Mouse (Mus musculus) forebrain, embryonic 15.5 days (tissue): ENCODE measurements around the gene Gna12. TPM values are rescaled to one million over a fixed set of nuclear protein-coding genes. Genes with fewer than 3 reads are reported as not detected.
A peak's percentile ranks its signal among the peaks of the same experiment; 100 is the strongest.

Experiments used
- ATAC-seq: fragments of 200-750 bp; cut with Nextera tagmentation; replicated peaks from 2 replicates; pipeline ENCODE4 v1.8.0; 2017; ENCODE audit warnings: mild to moderate bottlenecking, moderate TSS enrichment, moderate library complexity
- H3K27ac ChIP-seq: fragments of 300-500 bp; sonication (generic); replicated peaks from 2 replicates; pipeline ENCODE4 v1.5.1; 2015; ENCODE audit warnings: mild to moderate bottlenecking, inconsistent platforms
- H3K27me3 ChIP-seq: fragments of 300-500 bp; sonication (generic); 2 replicates; pipeline ENCODE4 v1.6.1; 2015; ENCODE audit warnings: inconsistent platforms
- H3K36me3 ChIP-seq: fragments of 300-500 bp; sonication (generic); 2 replicates; pipeline ENCODE4 v1.6.1; 2015; ENCODE audit warnings: mild to moderate bottlenecking, inconsistent platforms
- H3K4me1 ChIP-seq: fragments of 300-500 bp; sonication (generic); 2 replicates; pipeline ENCODE4 v1.6.1; 2015; ENCODE audit warnings: inconsistent platforms
- H3K4me2 ChIP-seq: fragments of 300-500 bp; sonication (generic); replicated peaks from 2 replicates; pipeline ENCODE4 v1.6.1; 2015; ENCODE audit warnings: mild to moderate bottlenecking, inconsistent platforms
- H3K4me3 ChIP-seq: fragments of 300-500 bp; sonication (generic); 2 replicates; pipeline ENCODE4 v1.5.1; 2015; ENCODE audit warnings: mild to moderate bottlenecking, inconsistent platforms
- H3K9ac ChIP-seq: fragments of 300-500 bp; sonication (generic); replicated peaks from 2 replicates; pipeline ENCODE4 v1.6.1; 2015; ENCODE audit warnings: mild to moderate bottlenecking, inconsistent platforms
- H3K9me3 ChIP-seq: fragments of 300-500 bp; sonication (generic); 2 replicates; pipeline ENCODE4 v1.6.1; 2016; ENCODE audit warnings: inconsistent platforms
- WGBS: fragments of 180-500 bp; shearing (Covaris S2); methylation state at CpG from one replicate; pipeline ENCODE4 v1.1.7; 2015; ENCODE audit warnings: mixed read lengths; 5-methylcytosine and 5-hydroxymethylcytosine counted together
- polyA plus RNA-seq: library from polyadenylated mRNA; unstranded; fragments of >200 nt; fragmentation: Nextera tagmentation; extraction: Ambion mirVana; gene quantifications from 2 replicates; pipeline ENCODE4 v1.2.1, GENCODE M21; 2015

Gna12 gene
- polyA plus RNA-seq = 26.3 and 65.4 TPM in 2 replicates

GRCm38 (mm10) chr5:140830314-140831063 is at the start of gene Gna12:
Gene Gna12 (minus strand): TSS chr5:140830431.
- H3K9ac ChIP-seq = peak within 1 kb of the TSS; percentile 81
- no peaks in the 10 kb centered on the region for H3K27me3 ChIP-seq
- peak within 1 kb of the TSS; percentile 79 for H3K27ac ChIP-seq
- ATAC-seq = peak; percentile 99
- H3K36me3 ChIP-seq = 0 out of 2 replicates have a peak, but pooled peaks cover 4% of the 10 kb centered on the region
- H3K4me1 ChIP-seq = peaks cover 41% of the 10 kb centered on the region
- no peaks in the 10 kb centered on the region for H3K9me3 ChIP-seq
- H3K4me3 ChIP-seq = peak within 1 kb of the TSS; percentile 79
- under 1% methylated on average over 45 of the region's 49 CpGs for WGBS
- H3K4me2 ChIP-seq = peak within 1 kb of the TSS; percentile 87

DNA sequence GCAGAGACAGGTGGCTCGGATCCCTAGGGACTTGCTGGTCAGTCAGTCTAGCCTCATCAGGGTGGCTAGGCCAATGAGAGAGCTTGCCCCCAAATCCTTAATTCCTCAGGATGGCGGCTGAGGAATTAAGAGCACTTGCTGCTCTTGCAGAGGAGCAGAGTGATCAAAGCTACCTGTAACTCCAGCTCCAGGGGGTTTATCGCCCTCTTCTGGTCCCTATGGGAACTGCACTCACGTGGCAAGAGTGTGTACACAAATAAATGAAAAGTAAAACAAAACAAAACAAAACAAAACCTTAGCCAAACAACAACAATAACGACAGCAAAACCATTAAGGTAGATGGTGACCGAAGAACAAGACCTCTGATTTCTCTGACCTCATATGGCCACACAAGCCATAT is 48.4 kb upstream of the Gna12 start:
- Histone ChIP-seq H3K36me3 (no peaks in the 10 kb centered on the region), H3K9ac (no peak overlapping the region), H3K4me1 (no peaks in the 10 kb centered on the region), H3K4me3 (no peak overlapping the region), H3K27ac (no peak overlapping the region), H3K27me3 (no peaks in the 10 kb centered on the region), H3K4me2 (no peak overlapping the region), H3K9me3 (no peaks in the 10 kb centered on the region)
- ATAC-seq = no peak
- 67% methylated on average over 6 of the region's 6 CpGs for WGBS

DNA sequence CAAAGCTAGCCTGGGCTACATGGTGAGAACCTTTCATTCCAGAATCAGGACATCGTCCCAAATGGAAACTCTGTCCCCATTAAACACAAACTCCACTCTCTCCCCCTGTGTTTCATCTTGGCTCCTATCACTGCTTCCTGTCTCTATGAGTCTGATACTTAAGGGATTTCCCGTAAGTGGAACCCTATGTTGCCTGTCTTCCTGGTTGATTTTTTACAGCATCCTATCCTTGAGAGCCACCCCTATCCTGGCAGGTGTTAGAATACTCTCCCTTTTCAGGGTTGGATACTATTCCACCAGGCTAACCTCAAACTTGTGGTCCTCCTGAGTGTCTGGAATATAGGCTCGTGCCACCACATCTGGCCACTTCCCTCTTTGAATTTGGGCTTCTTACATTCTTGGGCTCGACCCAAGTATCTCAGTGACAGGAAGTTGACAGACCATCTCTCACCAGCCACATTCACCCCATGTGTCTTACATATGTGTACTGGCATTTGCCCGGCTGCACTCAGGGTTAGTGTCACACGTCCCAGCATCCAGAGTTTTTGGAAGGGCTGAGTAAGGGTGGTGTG is 43.6 kb upstream of the Gna12 start:
- no peak overlapping the region for H3K27ac ChIP-seq
- H3K4me3 ChIP-seq = no peak overlapping the region
- WGBS = 85% methylated on average over 6 of the region's 6 CpGs

DNA sequence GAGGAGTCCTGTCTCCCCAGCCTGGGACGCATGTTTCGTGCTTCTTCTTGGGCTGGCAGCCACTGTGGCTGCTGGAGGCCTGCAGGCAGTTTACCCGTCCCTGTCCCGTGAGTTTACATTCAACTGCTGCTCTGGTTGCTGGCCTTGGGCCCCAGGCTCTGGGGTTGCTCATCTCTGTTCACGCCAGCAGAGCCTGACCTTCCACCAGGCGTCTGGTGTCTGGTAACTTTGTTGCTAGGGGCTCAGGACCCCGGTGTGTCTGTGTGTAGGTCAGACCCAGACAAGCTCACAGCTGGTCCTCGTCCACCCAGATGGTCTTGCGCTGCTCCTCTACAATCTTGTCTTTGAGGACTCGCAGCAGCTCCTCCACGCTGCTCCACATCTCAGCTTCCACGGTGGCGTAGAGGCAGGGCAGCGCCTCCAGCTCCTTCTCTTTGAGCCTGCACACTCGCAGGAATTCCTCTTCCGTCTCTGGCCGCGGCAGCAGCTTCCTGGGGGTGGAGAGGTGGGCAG is 42.9 kb upstream of the Gna12 start:
- H3K9ac ChIP-seq = no peak overlapping the region
- WGBS = 24% methylated on average over 18 of the region's 18 CpGs
- H3K4me3 ChIP-seq = no peak overlapping the region
- H3K36me3 ChIP-seq = no peaks in the 10 kb centered on the region
- H3K4me2 ChIP-seq = no peak overlapping the region
- H3K4me1 ChIP-seq = peaks cover 4% of the 10 kb centered on the region; the same call in 1 of the 2 replicates
- H3K27me3 ChIP-seq = no peaks in the 10 kb centered on the region
- H3K9me3 ChIP-seq = no peaks in the 10 kb centered on the region
- no peak for ATAC-seq
- H3K27ac ChIP-seq = no peak overlapping the region

More for the DNA sequence above, 43.6 kb upstream of the Gna12 start:
- no peaks in the 10 kb centered on the region for H3K27me3 ChIP-seq
- H3K4me1 ChIP-seq = peaks cover 4% of the 10 kb centered on the region; the same call in 1 of the 2 replicates
- H3K9ac ChIP-seq = no peak overlapping the region
- H3K9me3 ChIP-seq = no peaks in the 10 kb centered on the region
- no peak overlapping the region for H3K4me2 ChIP-seq
- H3K36me3 ChIP-seq = no peaks in the 10 kb centered on the region
- ATAC-seq = no peak

GRCm38 (mm10) chr5:140872532-140873038 is 42.4 kb upstream of the Gna12 start:
- H3K4me2 ChIP-seq = no peak overlapping the region
- no peak overlapping the region for H3K4me3 ChIP-seq
- 26% methylated on average over 11 of the region's 11 CpGs for WGBS
- ATAC-seq = no peak
- no peaks in the 10 kb centered on the region for H3K27me3 ChIP-seq
- H3K9me3 ChIP-seq = no peaks in the 10 kb centered on the region
- H3K9ac ChIP-seq = no peak overlapping the region
- no peak overlapping the region for H3K27ac ChIP-seq
- peaks cover 4% of the 10 kb centered on the region; the same call in 1 of the 2 replicates for H3K4me1 ChIP-seq
- H3K36me3 ChIP-seq = no peaks in the 10 kb centered on the region

- no peaks in the 10 kb centered on the region for H3K27me3 ChIP-seq
These were observed 41.0 kb upstream of the Gna12 start for GRCm38 (mm10) chr5:140871241-140871640.

GRCm38 (mm10) chr5:140869034-140869433 is 38.8 kb upstream of the Gna12 start:
- WGBS = 68% methylated on average over 2 of the region's 2 CpGs
- ATAC-seq = no peak
- no peak overlapping the region for H3K4me2 ChIP-seq
- no peaks in the 10 kb centered on the region for H3K27me3 ChIP-seq
- H3K9ac ChIP-seq = no peak overlapping the region
- H3K36me3 ChIP-seq = no peaks in the 10 kb centered on the region
- peaks cover 4% of the 10 kb centered on the region; the same call in 1 of the 2 replicates for H3K4me1 ChIP-seq
- H3K9me3 ChIP-seq = no peaks in the 10 kb centered on the region
- no peak overlapping the region for H3K27ac ChIP-seq
- H3K4me3 ChIP-seq = no peak overlapping the region

More at GRCm38 (mm10) chr5:140871241-140871640, 41.0 kb upstream of the Gna12 start:
- Histone ChIP-seq H3K9me3 (no peaks in the 10 kb centered on the region), H3K4me3 (no peak overlapping the region), H3K4me1 (peaks cover 4% of the 10 kb centered on the region; the same call in 1 of the 2 replicates), H3K27ac (no peak overlapping the region), H3K9ac (no peak overlapping the region), H3K36me3 (no peaks in the 10 kb centered on the region), H3K4me2 (no peak overlapping the region)
- WGBS = 77% methylated on average over 6 of the region's 6 CpGs
- ATAC-seq = no peak

GRCm38 (mm10) chr5:140859730-140860129 is 29.5 kb upstream of the Gna12 start:
- Histone ChIP-seq H3K9ac (no peak overlapping the region), H3K4me1 (0 out of 2 replicates have a peak, but pooled peaks cover 6% of the 10 kb centered on the region), H3K4me2 (no peak overlapping the region), H3K4me3 (no peak overlapping the region), H3K9me3 (no peaks in the 10 kb centered on the region), H3K27ac (no peak overlapping the region), H3K36me3 (no peaks in the 10 kb centered on the region), H3K27me3 (no peaks in the 10 kb centered on the region)
- WGBS = 84% methylated on average over 5 of the region's 5 CpGs
- ATAC-seq = no peak

DNA sequence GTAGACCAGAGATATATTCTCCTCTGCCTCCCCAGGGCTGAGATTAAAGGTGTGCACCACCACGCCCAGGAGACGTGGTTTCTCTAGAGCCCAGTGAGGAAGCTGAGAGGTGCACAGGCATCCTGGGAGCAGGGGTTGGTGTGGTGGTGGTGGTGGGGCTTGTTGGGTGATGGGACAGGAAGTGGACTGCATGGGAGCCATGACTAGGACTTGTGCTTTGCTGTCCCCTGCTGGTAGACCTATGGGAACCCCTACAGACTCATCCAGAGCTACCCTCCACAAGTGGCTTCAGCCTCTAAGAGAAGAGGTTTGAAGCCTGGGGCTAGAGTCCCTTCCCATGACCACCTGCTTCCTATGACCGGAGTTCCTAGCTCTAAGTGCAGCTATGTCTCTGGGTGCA is 28.1 kb upstream of the Gna12 start:
- Histone ChIP-seq H3K27me3 (no peaks in the 10 kb centered on the region), H3K9me3 (no peaks in the 10 kb centered on the region), H3K9ac (no peak overlapping the region), H3K27ac (no peak overlapping the region), H3K36me3 (no peaks in the 10 kb centered on the region), H3K4me3 (no peak overlapping the region), H3K4me1 (0 out of 2 replicates have a peak, but pooled peaks cover 6% of the 10 kb centered on the region), H3K4me2 (no peak overlapping the region)
- ATAC-seq = no peak
- WGBS = 99% methylated on average over 3 of the region's 3 CpGs

GRCm38 (mm10) chr5:140857432-140858154 is 27.4 kb upstream of the Gna12 start:
- Histone ChIP-seq H3K27ac (no peak overlapping the region), H3K4me2 (no peak overlapping the region), H3K4me1 (0 out of 2 replicates have a peak, but pooled peaks cover 6% of the 10 kb centered on the region), H3K4me3 (no peak overlapping the region), H3K9me3 (no peaks in the 10 kb centered on the region), H3K27me3 (no peaks in the 10 kb centered on the region), H3K36me3 (no peaks in the 10 kb centered on the region), H3K9ac (no peak overlapping the region)
- 64% methylated on average over 8 of the region's 8 CpGs for WGBS
- no peak for ATAC-seq

- H3K27ac ChIP-seq = no peak overlapping the region
- H3K9ac ChIP-seq = no peak overlapping the region
- no peaks in the 10 kb centered on the region for H3K27me3 ChIP-seq
- H3K4me3 ChIP-seq = no peak overlapping the region
- no peaks in the 10 kb centered on the region for H3K36me3 ChIP-seq
- 0 out of 2 replicates have a peak, but pooled peaks cover 6% of the 10 kb centered on the region for H3K4me1 ChIP-seq
- no peak overlapping the region for H3K4me2 ChIP-seq
- H3K9me3 ChIP-seq = no peaks in the 10 kb centered on the region
- ATAC-seq = no peak
- 44% methylated on average over 11 of the region's 11 CpGs for WGBS
These were observed 25.8 kb upstream of the Gna12 start for GRCm38 (mm10) chr5:140855909-140856530.
